Mouse (Mus musculus) kidney, embryonic 16.5 days (tissue): ENCODE measurements at regions not wholly inside any gene's neighbourhood (a gene's known extent, or its start where the extent isn't known, plus 50 kb on each side); places are given as distances from the start of the nearest gene placed in this dataset.

ENCODE experiments used
- ATAC-seq: fragments of 200-750 bp; cut with Nextera tagmentation; 2 replicates; pipeline ENCODE4 v1.8.0; 2017; ENCODE audit warnings: moderate TSS enrichment; ENCODE audit not compliant: low FRiP score, low TSS enrichment
- H3K27ac ChIP-seq: fragments of 300-500 bp; sonication (generic); 2 replicates; pipeline ENCODE4 v1.5.1; 2014; ENCODE audit warnings: low read length
- H3K27me3 ChIP-seq: fragments of 300-500 bp; sonication (generic); 2 replicates; pipeline ENCODE4 v1.6.1; 2014; ENCODE audit warnings: low read length, control low read depth, mixed read lengths; ENCODE audit not compliant: insufficient read depth
- H3K36me3 ChIP-seq: fragments of 300-500 bp; sonication (generic); 2 replicates; pipeline ENCODE4 v1.6.1; 2014; ENCODE audit warnings: low read length, control low read depth, mixed read lengths; ENCODE audit not compliant: insufficient read depth
- H3K4me1 ChIP-seq: fragments of 300-500 bp; sonication (generic); 2 replicates; pipeline ENCODE4 v1.6.1; 2014; ENCODE audit warnings: low read length, control low read depth, mixed read lengths; ENCODE audit not compliant: insufficient read depth
- H3K4me2 ChIP-seq: fragments of 300-500 bp; sonication (generic); replicated peaks from 2 replicates; pipeline ENCODE4 v1.6.1; 2014; ENCODE audit warnings: low read depth, low read length
- H3K4me3 ChIP-seq: fragments of 300-500 bp; sonication (generic); 2 replicates; pipeline ENCODE4 v1.5.1; 2014; ENCODE audit warnings: mild to moderate bottlenecking, low read length
- H3K9ac ChIP-seq: fragments of 300-500 bp; sonication (generic); replicated peaks from 2 replicates; pipeline ENCODE4 v1.6.1; 2014; ENCODE audit warnings: low read length
- H3K9me3 ChIP-seq: fragments of 300-500 bp; sonication (generic); 2 replicates; pipeline ENCODE4 v1.6.1; 2016; ENCODE audit warnings: low read length, control low read depth
- WGBS: fragments of 180-500 bp; shearing (Covaris S2); extraction: QIAGEN DNeasy Blood & Tissue Kit; methylation state at CpG from one replicate; pipeline ENCODE4 v1.1.7; 2014; 5-methylcytosine and 5-hydroxymethylcytosine counted together

DNA sequence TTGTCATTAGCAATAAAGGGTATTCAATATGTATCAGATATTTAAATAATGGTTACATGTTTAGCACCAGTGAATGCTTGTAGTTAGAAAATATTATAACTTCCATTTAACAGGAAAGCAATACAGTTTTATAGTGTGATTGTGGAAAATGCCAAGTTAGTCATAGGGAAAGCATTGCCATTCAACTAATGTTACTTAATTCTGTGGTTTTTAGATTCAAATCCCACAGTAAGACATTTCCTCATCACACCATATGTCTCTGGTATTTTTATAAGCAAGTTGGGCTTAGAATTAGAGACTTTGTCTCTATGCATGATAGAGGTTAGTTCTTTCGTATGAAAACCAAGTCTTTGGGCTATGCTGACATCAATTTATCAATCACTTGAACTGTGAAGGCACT is 133.0 kb downstream of the Prr30 start:
- WGBS: 76% methylated on average over 1 of the region's 1 CpGs
- H3K27me3 ChIP-seq: no peaks in the 10 kb centered on the region
- H3K4me3 ChIP-seq: no peak overlapping the region
- H3K4me1 ChIP-seq: no peaks in the 10 kb centered on the region
- ATAC-seq: no peak
- H3K9ac ChIP-seq: no peak overlapping the region
- no peaks in the 10 kb centered on the region for H3K36me3 ChIP-seq
- no peak overlapping the region for H3K4me2 ChIP-seq
- no peak overlapping the region for H3K27ac ChIP-seq
- no peaks in the 10 kb centered on the region for H3K9me3 ChIP-seq

DNA sequence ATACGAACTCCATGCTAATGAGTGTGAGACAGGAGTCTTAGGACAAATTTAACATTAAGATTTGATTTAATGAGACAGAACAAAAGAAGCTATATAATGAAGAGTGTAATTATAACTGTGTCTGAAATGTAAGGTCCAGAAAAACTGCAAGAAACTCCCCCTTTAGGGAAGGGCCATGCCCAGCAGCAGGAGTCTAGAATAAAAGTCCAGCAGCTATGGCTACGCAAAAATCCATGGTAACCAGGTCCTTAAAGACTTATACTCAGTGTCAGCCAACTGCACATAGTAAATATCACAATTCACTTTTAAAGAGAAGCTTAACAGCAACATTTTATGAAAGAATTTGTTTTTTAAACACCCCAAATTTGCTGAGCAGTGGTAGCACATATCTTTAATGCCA is 143.3 kb downstream of the Prr30 start:
- H3K36me3 ChIP-seq: no peaks in the 10 kb centered on the region
- no peak overlapping the region for H3K27ac ChIP-seq
- no peak overlapping the region for H3K4me2 ChIP-seq
- H3K9ac ChIP-seq: no peak overlapping the region
- no peaks in the 10 kb centered on the region for H3K4me1 ChIP-seq
- no peak for ATAC-seq
- 90% methylated on average over 2 of the region's 2 CpGs for WGBS
- H3K27me3 ChIP-seq: no peaks in the 10 kb centered on the region
- no peak overlapping the region for H3K4me3 ChIP-seq
- no peaks in the 10 kb centered on the region for H3K9me3 ChIP-seq

DNA sequence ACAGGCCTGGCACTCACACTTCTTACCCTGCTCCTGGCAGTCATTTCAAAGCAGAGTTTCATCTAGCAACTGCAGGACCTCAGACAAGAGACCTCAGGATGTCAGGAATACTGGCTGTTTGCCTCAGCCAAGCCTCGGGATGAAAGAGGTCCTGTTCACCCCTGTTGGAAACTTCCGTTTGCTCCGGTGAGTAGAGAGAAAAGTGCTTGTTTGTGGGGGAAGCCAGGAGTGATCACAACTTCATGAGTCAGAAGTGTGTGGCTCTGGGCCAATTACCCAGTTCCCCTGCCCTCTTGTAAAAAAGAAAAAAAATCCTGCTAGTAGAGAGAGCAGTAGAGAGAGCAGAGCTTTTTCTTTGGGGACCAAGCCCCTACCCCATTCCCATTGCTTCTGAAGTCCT is 144.2 kb downstream of the Prr30 start:
- H3K4me3 ChIP-seq: no peak overlapping the region
- H3K27me3 ChIP-seq: no peaks in the 10 kb centered on the region
- peak; percentile 35; the same call in 1 of the 2 replicates for ATAC-seq
- H3K4me1 ChIP-seq: no peaks in the 10 kb centered on the region
- WGBS: 18% methylated on average over 3 of the region's 3 CpGs
- H3K9ac ChIP-seq: no peak overlapping the region
- no peaks in the 10 kb centered on the region for H3K9me3 ChIP-seq
- H3K4me2 ChIP-seq: no peak overlapping the region
- H3K27ac ChIP-seq: no peak overlapping the region
- no peaks in the 10 kb centered on the region for H3K36me3 ChIP-seq

DNA sequence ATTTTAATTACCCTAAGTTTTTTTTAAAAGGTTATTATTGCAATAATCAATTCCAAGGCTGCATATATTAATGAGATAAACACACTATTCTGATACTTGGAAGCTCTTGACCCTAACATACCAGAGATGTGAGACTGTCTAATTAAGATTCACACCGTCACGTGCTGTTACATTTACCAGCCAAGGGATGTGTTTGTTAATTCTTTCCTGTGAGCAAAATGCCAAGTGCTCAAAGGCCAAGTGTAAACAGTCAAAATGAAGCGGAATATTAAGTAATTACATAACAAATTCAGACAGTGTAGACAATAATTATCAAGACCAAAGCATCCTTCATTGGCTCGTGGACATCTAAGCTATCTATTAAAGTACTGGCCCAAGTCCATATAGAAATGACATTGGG is 145.3 kb downstream of the Prr30 start:
- Histone ChIP-seq H3K27ac (no peak overlapping the region), H3K4me1 (no peaks in the 10 kb centered on the region), H3K4me2 (no peak overlapping the region), H3K4me3 (no peak overlapping the region), H3K9me3 (no peaks in the 10 kb centered on the region), H3K36me3 (no peaks in the 10 kb centered on the region), H3K27me3 (no peaks in the 10 kb centered on the region), H3K9ac (no peak overlapping the region)
- ATAC-seq: no peak
- 68% methylated on average over 4 of the region's 4 CpGs for WGBS

DNA sequence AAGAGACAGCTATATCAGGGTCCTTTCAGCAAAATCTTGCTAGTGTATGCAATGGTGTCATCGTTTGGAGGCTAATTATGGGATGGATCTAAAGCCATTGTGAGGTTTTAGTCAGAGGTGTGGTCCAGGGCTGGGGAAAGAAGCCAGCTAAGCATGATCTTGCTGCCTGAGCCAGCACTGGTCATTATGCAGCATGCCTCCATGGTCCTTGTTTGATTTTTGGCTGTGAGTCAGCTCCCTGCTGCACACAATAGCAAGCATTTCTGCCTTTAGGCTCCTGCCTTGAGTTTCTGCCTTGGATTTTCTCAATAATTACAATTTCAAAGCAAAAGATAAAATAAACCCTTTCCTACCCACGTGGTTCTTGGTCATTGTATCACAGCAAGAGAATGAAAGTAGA is 147.4 kb downstream of the Prr30 start:
- H3K27ac ChIP-seq: no peak overlapping the region
- no peaks in the 10 kb centered on the region for H3K9me3 ChIP-seq
- H3K36me3 ChIP-seq: no peaks in the 10 kb centered on the region
- H3K4me3 ChIP-seq: no peak overlapping the region
- H3K27me3 ChIP-seq: no peaks in the 10 kb centered on the region
- 83% methylated on average over 2 of the region's 2 CpGs for WGBS
- H3K4me2 ChIP-seq: no peak overlapping the region
- ATAC-seq: no peak
- no peak overlapping the region for H3K9ac ChIP-seq
- H3K4me1 ChIP-seq: no peaks in the 10 kb centered on the region

DNA sequence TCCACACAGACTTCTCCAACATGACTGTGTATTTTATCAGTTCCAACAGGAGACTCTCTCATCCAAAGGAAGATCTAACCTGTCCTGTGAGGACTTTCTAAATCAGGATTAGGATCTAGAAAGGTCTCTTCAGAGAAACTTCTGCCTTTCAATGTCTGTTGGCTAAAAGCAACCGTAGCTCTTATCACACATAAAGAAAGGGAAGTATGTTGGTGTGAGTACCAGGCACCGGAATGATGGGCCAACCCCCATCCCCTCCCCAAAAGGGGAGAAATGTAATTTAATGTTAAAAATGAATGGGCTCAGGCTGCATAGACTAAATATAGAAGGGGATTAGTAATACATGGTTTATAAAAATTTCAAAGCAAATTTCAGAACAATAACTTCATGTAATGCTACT is 149.9 kb downstream of the Prr30 start:
- 88% methylated on average over 2 of the region's 2 CpGs for WGBS
- no peak for ATAC-seq

DNA sequence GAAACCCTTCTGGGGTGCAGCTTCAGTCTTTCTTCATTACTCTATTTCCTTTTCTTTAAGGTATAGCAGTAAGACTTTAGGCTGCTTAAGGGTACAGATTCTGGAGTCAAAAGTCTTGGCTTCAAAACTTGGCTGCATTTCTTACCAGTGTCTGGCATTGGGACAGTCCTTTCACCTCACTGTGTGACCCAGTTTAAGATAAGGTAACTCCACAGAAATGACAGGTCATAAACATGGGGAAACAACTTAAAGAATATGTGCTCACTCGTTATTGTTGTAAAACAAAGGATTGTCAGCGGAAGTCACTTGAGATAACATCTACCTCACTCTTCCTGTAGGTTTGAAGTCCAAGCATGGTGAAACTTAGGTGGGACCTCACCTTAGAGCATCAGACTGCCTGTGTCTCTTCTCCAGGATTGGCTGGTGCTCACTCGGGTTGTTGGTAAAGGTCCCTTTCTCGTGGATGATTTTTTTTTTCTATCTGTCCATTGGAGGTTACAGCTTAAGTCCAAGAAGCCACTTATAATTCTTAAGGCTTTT is 150.4 kb downstream of the Prr30 start:
- Histone ChIP-seq H3K9me3 (no peaks in the 10 kb centered on the region), H3K27me3 (no peaks in the 10 kb centered on the region), H3K9ac (no peak overlapping the region), H3K27ac (no peak overlapping the region), H3K4me1 (no peaks in the 10 kb centered on the region), H3K36me3 (no peaks in the 10 kb centered on the region), H3K4me2 (no peak overlapping the region), H3K4me3 (no peak overlapping the region)
- 80% methylated on average over 4 of the region's 4 CpGs for WGBS
- no peak for ATAC-seq

More for the DNA sequence above, 149.9 kb downstream of the Prr30 start:
- Histone ChIP-seq H3K36me3 (no peaks in the 10 kb centered on the region), H3K27ac (no peak overlapping the region), H3K27me3 (no peaks in the 10 kb centered on the region), H3K4me3 (no peak overlapping the region), H3K9me3 (no peaks in the 10 kb centered on the region), H3K4me1 (no peaks in the 10 kb centered on the region), H3K4me2 (no peak overlapping the region), H3K9ac (no peak overlapping the region)

DNA sequence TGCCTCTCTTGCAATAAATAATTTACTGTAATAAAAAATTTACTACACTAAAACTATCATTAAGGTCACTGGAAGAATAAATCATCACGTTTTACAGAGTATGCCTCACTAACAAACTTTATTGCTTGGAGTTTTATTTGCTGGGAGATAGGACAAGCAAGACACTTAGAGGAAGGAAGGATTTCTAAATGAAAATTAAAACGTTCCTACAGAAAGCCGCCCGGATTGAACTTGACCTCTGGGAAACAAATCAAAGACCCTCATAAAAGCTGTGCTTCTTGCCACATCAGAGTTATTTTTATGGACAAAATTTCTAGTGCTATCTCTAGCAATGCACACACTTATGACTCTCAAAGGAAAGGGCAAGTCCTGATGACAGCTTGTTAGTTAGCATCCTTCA is 156.6 kb downstream of the Prr30 start:
- Histone ChIP-seq H3K36me3 (no peaks in the 10 kb centered on the region), H3K9ac (no peak overlapping the region), H3K9me3 (no peaks in the 10 kb centered on the region), H3K4me1 (no peaks in the 10 kb centered on the region), H3K27ac (no peak overlapping the region), H3K27me3 (no peaks in the 10 kb centered on the region), H3K4me2 (no peak overlapping the region), H3K4me3 (no peak overlapping the region)
- ATAC-seq: peak; percentile 73; the same call in 1 of the 2 replicates
- WGBS: 11% methylated on average over 4 of the region's 4 CpGs

DNA sequence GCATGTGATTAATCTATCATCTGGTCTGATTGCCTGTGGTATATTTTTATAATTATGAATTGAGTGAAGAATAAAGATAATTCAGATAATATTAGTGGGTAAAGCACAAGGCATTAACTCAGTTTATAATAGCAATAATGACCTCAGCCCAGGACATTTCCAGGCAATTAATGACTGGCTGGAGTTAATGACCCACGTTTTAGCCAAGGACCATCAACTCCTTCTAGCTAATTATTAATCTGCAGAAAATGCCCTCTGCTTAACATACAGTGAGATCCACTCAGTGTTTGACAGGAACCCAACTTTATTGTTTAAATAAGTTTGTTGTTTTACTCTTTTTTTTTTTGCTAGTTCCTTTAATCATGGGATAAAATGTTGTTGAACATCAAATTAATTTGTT is 199.1 kb downstream of the Prr30 start:
- no peak overlapping the region for H3K27ac ChIP-seq
- WGBS: 18% methylated on average over 1 of the region's 1 CpGs
- no peaks in the 10 kb centered on the region for H3K36me3 ChIP-seq
- no peak overlapping the region for H3K9ac ChIP-seq
- H3K4me2 ChIP-seq: no peak overlapping the region
- no peaks in the 10 kb centered on the region for H3K4me1 ChIP-seq
- H3K4me3 ChIP-seq: no peak overlapping the region
- no peaks in the 10 kb centered on the region for H3K27me3 ChIP-seq
- H3K9me3 ChIP-seq: no peaks in the 10 kb centered on the region
- peak; percentile 84; the same call in 1 of the 2 replicates for ATAC-seq

DNA sequence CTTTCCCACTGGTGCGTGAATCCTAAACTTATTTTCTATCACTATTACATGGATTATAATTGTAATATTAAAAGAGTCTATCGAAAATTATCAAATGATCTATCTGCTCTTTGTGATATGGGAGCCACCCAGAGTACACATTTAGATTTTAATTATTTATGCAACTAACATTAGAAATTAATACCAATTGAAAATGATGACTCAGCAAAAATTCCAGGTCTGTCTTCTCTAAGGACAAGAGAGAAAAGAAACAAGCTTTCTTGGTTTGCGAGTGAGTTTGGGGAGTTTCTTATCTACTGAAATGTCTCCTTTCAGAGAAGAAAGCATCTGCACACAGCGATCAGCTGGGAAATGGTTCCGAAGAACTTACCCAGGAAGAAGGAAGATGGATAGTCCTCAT is 219.4 kb downstream of the Prr30 start:
- no peak for ATAC-seq
- no peak overlapping the region for H3K9ac ChIP-seq
- no peaks in the 10 kb centered on the region for H3K27me3 ChIP-seq
- no peaks in the 10 kb centered on the region for H3K4me1 ChIP-seq
- no peak overlapping the region for H3K4me2 ChIP-seq
- no peaks in the 10 kb centered on the region for H3K9me3 ChIP-seq
- WGBS: 96% methylated on average over 5 of the region's 5 CpGs
- no peak overlapping the region for H3K27ac ChIP-seq
- no peaks in the 10 kb centered on the region for H3K36me3 ChIP-seq
- H3K4me3 ChIP-seq: no peak overlapping the region
